Mouse (Mus musculus) urinary bladder, postnatal 14 days (tissue): ENCODE measurements at regions not wholly inside any gene's neighbourhood (a gene's known extent, or its start where the extent isn't known, plus 50 kb on each side); places are given as distances from the start of the nearest gene placed in this dataset.

ENCODE experiments used
- DNase-seq: peaks from one replicate; pipeline ENCODE4 v3.0.0; 2021; ENCODE audit warnings: low spot score

DNA sequence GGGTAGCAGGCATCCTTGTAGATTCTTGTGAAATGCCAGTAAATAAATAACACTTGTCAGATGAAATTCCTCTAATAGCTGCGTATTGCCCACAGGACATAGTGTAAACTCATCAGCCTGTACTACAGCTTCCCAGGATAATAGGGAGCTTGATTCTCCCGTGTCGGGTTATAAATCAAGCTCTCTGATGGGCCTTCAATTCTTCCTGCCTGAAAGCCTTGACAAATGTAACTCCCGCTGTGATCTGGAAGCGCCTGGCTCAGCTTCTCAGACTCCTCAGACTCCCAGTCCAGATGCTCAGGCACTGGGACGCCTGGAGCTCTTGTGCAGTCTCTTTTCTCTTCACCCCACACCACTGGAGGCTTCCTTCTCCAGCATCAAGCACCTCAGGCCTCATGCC lies 151.3 kb downstream of the Fam76b start:
- no peak for DNase-seq

GRCm38 (mm10) chr9:13987486-13987885 lies 160.0 kb downstream of the Fam76b start:
- no peak for DNase-seq

DNA sequence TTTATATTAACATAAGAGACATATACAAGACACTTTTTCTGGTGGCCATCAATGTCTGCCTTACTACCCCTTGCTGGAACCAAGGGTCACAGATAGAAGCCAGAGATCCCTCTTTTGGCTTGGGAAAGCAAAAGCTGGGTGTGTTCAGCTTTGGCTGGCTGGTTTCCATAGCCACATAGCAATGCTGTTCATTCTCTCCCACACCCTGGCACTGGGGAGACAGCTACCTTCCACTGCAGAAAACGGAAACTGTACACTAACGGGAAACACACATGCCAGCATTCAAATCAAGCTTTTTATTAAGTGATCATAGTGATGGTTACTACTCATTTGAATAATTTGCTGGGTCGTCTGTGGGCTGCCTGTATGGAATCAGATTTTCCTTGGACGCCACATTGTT lies 161.4 kb downstream of the Fam76b start:
- no peak for DNase-seq

- DNase-seq = no peak
Observed at GRCm38 (mm10) chr9:13990960-13991359, 163.4 kb downstream of the Fam76b start.

DNA sequence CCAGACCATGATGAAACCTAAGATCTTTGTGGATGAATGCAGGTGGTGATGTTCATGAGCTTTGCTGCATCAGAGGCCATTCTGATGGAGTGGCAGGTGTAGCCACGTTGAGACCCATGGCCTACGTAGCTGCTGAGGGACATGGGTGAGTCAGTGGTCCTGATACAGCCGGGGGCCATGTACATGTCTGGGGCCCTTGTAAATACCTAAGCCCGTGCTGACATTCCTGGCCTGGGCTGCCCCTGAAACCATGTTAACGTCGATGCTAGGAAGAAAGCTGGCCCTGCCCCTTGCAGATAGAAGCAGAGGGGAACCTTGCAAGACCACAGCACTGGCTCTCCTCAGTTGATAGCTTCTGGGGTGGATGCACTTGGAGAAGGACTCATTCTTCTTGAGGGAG lies 165.2 kb downstream of the Fam76b start:
- no peak for DNase-seq

- DNase-seq = no peak
Observed at GRCm38 (mm10) chr9:13999358-13999757, 171.8 kb downstream of the Fam76b start.

DNA sequence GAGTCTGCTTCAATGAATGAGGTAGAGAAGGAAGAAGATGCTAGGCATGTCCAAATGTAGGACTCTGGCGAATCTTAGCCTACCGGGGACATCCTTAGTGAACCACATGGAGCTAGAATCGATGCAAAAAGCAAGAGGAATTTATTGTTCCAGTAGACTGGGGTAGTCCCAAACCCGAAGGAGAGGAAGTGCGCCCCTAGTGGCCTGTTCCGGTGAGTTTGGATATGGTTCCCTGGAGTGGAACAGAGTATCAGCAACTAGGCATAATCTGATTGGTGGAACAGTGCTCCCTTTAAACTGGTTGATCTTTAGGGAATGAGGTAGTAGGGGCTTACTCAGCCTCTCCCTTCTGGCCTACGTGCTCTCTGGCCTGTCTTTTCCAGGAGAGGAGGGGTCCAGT lies 174.0 kb downstream of the Fam76b start:
- DNase-seq = no peak

DNA sequence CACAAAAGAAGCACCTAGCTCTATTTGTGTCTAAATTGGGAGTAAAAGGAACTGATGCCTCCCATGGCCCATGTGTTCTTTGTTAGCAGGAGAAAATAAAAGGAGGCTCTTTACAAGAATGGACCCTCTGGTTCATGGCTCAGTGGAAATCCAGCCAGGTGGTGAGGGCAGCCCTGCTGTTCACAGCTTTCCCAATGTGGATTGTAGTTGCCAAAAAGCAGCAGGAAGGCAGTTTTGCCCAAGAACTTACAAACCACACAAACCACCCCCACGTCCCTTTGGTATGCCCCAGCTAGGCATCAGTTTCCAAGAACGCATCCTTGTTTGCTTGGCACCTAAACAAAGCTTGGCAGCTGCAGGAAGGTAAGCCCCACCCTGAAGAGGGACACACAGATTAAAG lies 174.7 kb downstream of the Fam76b start:
- DNase-seq = no peak

GRCm38 (mm10) chr9:14003163-14003562 lies 175.6 kb downstream of the Fam76b start:
- no peak for DNase-seq

GRCm38 (mm10) chr9:14006233-14006984 lies 178.9 kb downstream of the Fam76b start:
- DNase-seq = no peak

DNA sequence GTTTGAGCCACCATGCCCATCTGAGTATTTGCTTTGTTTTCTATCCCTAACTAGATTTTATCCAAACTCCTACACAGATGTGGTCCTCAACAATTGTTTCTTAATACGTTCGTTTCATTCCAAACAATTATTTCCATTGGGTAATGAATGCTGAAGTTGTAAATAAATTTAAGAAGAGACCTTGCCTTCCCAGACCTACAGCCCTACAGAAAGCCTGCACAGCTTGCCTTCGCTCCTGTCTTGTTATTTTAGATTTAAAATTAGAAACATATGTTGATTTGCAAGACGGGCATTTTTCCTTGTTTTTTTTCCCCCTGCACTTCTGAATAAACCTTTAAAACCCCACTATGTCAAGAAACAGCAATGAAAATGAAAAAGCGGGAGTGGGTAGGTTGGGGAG lies 181.9 kb downstream of the Fam76b start:
- no peak for DNase-seq

- no peak for DNase-seq
Observed at GRCm38 (mm10) chr9:14010261-14010949, 182.9 kb downstream of the Fam76b start.

GRCm38 (mm10) chr9:14024216-14024615 lies 196.7 kb downstream of the Fam76b start:
- DNase-seq = no peak

GRCm38 (mm10) chr9:14024701-14025100 lies 197.2 kb downstream of the Fam76b start:
- peak; percentile 24 for DNase-seq

GRCm38 (mm10) chr9:14028056-14028455 lies 200.5 kb downstream of the Fam76b start:
- no peak for DNase-seq

- DNase-seq = no peak
Observed at GRCm38 (mm10) chr9:14031358-14032047, 204.0 kb downstream of the Fam76b start.

DNA sequence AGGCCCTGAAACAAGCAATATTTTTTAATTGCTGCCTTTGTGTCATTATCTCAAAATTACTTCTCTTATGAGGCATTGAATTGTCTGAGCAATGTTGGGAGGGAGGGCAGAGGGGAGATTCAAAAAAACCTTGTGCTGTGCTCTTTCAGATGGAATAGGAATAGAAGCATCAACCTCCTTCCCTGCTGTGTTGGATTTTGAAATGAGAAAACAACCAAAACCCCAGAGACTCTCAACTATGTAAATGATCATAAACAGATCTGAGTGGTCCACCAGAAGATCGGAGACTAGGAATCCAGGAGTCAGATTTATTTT lies 204.5 kb downstream of the Fam76b start:
- DNase-seq = no peak

GRCm38 (mm10) chr9:14035526-14035925 lies 208.0 kb downstream of the Fam76b start:
- no peak for DNase-seq

DNA sequence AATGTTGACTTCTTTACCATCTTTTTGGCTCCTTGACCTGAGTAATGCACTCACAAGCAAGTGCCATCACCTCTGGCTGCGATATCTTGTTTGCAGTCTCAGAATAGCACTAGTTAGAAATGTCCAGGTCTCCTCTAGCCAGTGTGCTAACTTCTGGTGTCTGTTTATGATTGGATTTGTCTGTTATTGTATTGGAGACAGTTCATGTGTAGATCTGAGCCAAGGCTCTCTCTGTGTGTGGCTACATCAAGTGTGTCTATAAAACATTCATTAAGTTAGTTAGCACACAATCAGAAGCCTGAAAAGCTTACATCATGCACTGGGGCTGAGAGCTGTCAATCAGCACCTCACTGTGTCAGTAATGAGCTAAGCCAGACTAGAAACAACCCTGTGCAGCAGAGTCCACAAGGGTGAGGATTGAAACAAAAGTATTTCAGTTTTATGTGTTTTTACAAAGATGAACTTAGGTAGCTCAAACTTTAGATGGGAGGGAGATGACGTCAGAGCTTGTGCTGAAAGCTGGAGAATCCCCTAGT lies 214.5 kb downstream of the Fam76b start:
- no peak for DNase-seq

DNA sequence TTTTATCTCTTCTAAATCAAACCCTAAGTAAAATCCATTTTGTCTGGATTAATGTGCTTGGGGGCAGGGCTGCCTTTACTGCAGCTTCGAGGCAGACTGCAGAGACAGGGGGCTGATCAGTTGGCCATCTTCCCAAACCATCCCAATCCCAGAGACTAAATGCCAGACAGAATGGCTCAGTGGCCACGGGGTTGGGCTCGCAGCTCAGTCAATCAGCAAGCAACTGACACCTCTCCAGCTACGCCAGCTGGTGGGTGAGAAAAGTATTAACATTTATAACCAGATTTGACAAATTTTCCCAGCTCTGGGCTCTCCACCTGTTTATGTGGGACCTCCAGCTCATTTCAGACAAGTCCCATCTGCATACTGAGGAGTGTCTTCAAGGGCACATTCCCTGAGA lies 220.7 kb downstream of the Fam76b start:
- DNase-seq = no peak

- peak; percentile 65 for DNase-seq
Observed at GRCm38 (mm10) chr9:14053704-14054103, 221.2 kb upstream of the Sesn3 start.

GRCm38 (mm10) chr9:14056410-14057172 lies 218.3 kb upstream of the Sesn3 start:
- no peak for DNase-seq
